Mouse (Mus musculus) heart, postnatal 14 days (tissue): ENCODE measurements at regions not wholly inside any gene's neighbourhood (a gene's known extent, or its start where the extent isn't known, plus 50 kb on each side); places are given as distances from the start of the nearest gene placed in this dataset.
A peak's percentile ranks its signal among the peaks of the same experiment; 100 is the strongest.

ENCODE experiments used
- DNase-seq, 2 experiments: peaks; one replicate each; pipeline ENCODE4 v3.0.0; 2021 to 2022
- intact Hi-C: fragments of 180-260 bp; cut with DNase I; formaldehyde crosslinking; loops from one replicate; pipeline ENCODE4 v1.15.1; 2025

GRCm38 (mm10) chr1:34930571-34930970 lies 80.8 kb downstream of the Plekhb2 start:
- DNase-seq, result no peak
- intact Hi-C loops, result no loop called here

DNA sequence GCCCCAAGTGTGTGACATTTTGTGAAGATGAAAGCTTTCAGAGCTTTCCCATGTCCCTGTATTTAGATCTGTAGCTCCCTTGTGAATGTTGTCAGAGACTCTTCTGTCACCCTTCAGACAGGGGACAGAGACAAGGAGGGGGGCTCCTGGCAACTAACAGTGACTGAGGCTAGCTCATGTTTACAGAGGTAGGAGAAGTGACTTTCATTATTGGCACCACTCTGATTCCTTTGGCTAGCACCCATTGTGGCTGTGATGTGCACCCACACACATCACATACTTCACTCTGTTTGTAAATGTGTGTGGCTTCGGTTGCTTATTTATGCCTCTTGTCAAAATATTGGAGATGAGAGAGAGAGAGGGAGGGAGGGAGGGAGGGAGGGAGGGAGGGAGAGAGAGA lies 93.4 kb downstream of the Plekhb2 start:
- DNase-seq, result no peak
- intact Hi-C loops, result no loop called here

- intact Hi-C loops, result no loop called here
- no peak for DNase-seq
These were observed 112.1 kb downstream of the Plekhb2 start for GRCm38 (mm10) chr1:34961633-34962507.

GRCm38 (mm10) chr1:34962508-34962885 lies 112.7 kb downstream of the Plekhb2 start:
- DNase-seq, result no peak
- intact Hi-C loops, result no loop called here

GRCm38 (mm10) chr1:34974801-34975200 lies 125.0 kb downstream of the Plekhb2 start:
- DNase-seq, result no peak
- intact Hi-C loops, result no loop called here

- DNase-seq, result no peak
- intact Hi-C loops, result no loop called here
These were observed 128.4 kb downstream of the Plekhb2 start for GRCm38 (mm10) chr1:34978156-34978555.

GRCm38 (mm10) chr1:34979350-34979749 lies 129.6 kb downstream of the Plekhb2 start:
- intact Hi-C loops, result no loop called here

DNA sequence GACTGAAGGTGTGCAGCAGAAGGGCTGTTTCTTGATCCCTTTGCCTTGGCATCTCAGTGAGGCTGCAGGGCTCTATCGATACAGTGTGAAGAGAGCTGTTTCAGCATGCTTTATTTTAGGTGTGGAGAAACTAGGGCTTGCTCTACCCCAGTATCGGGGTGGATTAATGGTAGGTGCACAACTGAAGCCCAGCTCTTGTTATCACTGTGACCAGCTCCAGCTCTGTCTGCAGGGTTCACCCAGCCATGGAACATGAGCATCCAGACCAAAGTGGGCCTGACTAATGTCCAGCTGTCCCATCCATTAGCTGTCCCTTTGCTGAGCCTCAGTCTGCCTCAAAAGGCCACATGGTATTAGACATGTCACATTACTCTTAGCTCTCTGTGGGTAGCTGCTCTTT lies 132.2 kb downstream of the Plekhb2 start:
- intact Hi-C loops, result no loop called here
- no peak for DNase-seq

More at GRCm38 (mm10) chr1:34979350-34979749, 129.6 kb downstream of the Plekhb2 start:
- DNase-seq, result no peak

- intact Hi-C loops, result no loop called here
These were observed 133.2 kb downstream of the Plekhb2 start for GRCm38 (mm10) chr1:34982966-34983365.

GRCm38 (mm10) chr1:34986861-34987260 lies 137.1 kb downstream of the Plekhb2 start:
- no peak for DNase-seq
- intact Hi-C loops, result no loop called here

More at GRCm38 (mm10) chr1:34982966-34983365, 133.2 kb downstream of the Plekhb2 start:
- no peak for DNase-seq

DNA sequence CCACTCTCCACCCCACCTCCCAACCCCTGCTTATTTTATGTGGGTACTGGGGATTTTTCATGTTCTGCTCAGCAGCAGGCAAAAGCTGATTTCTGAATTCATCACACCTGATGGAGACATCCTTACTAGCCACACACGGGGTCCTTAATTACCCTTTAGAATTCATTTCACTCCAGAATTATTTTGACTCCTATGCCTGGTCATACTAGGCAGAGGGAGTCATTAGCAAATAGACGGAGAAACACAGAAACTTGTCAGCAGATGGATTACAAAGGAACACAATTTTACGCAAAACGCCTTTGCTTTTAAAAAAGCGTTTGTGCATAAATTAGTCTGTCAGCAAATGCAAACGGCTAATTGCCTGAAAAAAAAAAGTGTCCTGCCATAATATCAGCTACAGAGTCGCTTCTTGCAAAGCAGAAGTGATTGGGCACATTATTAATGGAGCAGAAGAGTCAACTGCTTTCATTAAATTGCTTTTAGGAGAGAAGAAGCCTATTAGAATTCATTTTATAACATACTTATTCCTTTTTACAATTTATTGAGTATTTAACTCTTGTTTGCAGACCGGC lies 138.0 kb downstream of the Plekhb2 start:
- no peak for DNase-seq
- intact Hi-C loops, result no loop called here

- intact Hi-C loops, result no loop called here
- peak in 1 of 2 experiments; percentile 2 for DNase-seq
These were observed 138.4 kb downstream of the Plekhb2 start for GRCm38 (mm10) chr1:34988225-34988624.

DNA sequence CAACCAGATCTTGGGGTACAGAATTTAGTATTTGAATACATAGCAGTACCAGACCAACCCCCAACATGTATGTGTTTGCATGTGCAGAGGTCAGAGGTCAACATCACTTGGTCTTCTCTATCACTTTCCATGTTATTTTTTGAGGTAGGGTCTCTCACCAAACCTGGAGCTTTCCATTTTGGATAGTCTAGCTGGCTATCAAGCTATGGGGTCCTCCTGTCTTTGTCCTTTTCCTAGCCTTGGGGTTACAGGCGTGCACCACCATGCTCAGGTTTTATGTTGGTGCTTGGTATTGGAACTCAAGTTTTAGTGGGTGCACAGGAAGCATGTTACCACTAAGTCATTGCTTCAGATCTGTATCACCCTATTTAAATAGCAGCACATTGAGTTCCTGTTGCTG lies 151.0 kb downstream of the Plekhb2 start:
- DNase-seq, result no peak
- intact Hi-C loops, result no loop called here

DNA sequence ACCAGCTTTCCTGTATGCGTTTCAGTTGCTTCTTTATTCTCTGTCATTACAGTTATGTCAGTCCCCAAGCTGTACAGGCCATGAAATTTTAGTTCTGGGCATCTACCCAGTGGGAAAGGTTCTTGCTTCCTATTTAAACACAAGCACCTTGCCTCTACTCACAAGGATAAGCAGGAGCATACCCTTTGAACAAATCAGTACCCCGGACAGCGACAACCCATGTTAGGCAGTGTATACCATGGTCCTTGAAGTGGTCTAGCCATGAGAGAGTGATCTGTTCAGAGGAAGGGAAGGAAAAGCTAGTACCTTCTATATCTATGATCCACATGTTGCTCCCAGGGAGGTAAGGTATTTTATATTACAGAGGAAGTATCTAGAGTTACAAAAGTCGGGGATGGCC lies 167.7 kb downstream of the Plekhb2 start:
- DNase-seq, result peak; percentile 7 to 27
- intact Hi-C loops, result no loop called here

DNA sequence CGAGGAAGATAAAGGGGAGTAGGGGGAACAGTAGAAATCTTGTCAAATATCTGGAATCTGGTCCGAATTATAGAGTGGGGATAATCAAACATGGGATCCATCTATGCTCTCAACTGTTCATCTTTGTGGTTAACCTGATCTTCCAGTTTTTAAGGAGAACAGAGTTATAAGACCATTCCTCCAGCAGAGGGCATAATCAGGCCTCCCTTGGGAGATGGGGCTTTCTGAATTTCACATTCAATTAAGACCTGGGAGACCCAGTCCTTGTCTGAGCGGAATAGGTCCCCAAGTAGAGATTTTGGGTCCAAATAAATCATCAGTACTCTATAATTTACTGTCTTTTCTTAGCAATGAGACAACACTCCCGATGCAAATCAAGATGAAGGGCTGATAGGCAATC lies 182.8 kb downstream of the Plekhb2 start:
- DNase-seq, result peak in 1 of 2 experiments; percentile 3

DNA sequence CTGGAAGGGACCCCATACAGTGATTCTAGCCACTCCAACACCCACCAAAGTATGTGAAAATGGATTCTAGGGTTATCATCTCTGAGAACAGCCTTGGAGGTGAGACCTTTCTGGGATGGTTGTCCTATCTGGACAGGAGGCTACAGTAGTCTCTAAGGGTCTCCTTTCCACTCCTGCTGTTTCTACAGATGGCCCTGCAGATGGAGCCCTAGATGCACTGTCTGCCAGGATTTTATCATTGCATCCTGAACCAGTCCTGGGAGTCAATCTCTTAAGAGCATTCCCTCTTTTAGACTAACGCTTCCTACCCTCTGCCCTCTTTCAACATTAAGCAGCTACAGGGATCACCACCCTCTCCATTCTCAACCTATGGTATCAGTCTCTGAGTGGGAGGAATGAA lies 223.0 kb downstream of the Plekhb2 start:
- intact Hi-C loops, result no loop called here
- DNase-seq, result no peak

More for the DNA sequence above, 182.8 kb downstream of the Plekhb2 start:
- intact Hi-C loops, result loop anchor here (10.0 kb wide), 1 partner anchor 232 kb away; no protein-coding TSS in a partner anchor

DNA sequence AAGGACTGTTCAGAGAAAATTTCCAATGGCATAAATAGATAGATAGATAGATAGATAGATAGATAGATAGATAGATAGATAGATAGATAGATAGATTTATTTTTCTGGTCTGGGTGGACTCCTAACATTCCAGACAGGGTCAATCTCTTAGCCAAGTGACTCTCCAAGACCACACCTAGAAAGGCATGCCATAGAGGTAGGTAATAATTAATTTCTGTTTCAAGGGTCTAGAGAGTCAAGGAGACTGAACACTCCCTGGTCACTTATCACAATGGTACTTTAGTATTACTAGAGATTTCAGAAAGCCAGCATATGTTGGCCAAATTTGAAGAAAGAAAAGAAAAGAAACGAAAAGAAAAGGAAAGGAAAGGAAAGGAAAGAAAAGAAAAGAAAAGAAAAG lies 245.1 kb downstream of the Plekhb2 start:
- intact Hi-C loops, result no loop called here
- no peak for DNase-seq

GRCm38 (mm10) chr1:35095785-35096184 lies 246.0 kb downstream of the Plekhb2 start:
- intact Hi-C loops, result no loop called here

GRCm38 (mm10) chr1:35106665-35107064 lies 256.9 kb downstream of the Plekhb2 start:
- intact Hi-C loops, result no loop called here
- DNase-seq, result no peak

More at GRCm38 (mm10) chr1:35095785-35096184, 246.0 kb downstream of the Plekhb2 start:
- DNase-seq, result no peak

DNA sequence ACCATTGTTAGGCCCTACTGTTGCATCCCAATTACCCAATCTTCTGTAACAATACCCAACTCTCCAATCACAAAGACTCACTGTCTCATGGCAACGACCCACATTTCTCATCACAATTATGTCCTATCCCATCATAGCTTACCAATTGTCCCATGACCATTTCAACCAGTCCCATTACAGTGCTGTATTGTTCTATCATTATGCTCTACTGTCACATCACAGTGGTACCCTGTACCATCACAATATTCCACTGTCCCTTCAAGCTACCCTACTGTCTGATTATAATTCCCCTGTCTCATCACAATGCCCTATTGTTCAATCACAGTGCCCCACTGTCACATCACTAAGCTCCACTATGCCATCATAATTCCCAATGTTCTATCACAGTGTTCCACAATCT lies 260.0 kb downstream of the Plekhb2 start:
- intact Hi-C loops, result no loop called here
- no peak for DNase-seq

GRCm38 (mm10) chr1:35115521-35115920 lies 265.7 kb downstream of the Plekhb2 start:
- DNase-seq, result no peak
- intact Hi-C loops, result no loop called here

DNA sequence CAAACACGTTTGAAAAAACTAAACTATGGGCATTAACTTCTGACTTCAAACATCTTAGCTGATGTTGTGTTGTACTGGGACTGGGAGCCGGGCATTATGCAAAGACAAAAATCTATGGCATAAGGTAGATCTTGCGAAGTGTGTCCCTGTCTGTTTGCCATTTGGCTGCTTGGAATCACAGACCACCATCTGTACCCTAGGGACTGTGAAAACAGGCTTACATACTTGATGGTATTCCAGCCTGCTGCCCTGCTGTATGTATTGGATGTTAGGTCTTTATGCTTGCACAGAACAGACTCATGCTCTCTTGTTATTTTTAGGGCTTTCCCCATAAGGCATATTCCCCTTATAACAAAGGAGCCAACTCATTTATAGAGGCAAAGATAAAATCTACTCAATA lies 288.1 kb downstream of the Plekhb2 start:
- DNase-seq, result no peak
- intact Hi-C loops, result no loop called here
